19 mouse cellular contexts compared by ENCODE assay signal in the genomic region with DNA sequence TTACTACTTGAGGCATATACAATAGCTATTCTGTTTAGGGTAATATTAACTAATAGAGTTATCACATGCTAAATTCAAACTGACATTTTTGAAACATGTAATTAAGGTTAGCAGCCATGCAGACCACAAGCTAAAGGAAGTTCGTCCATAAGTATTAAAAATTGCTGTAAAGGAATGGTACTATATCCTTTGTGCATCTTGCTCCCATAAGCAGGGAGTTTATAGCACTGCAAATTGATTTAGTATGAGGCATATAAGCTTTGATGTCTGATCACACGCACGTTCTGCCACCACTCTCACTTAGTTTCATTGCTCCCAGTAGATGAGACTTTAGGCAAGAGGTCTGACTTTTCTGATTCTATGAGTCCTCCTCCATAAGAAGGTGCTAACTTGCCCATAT.
"Had no signal": no experiment of that assay in that cellular context is flagged by ENCODE, and none has a peak within 500 bp of the region (broad histone marks: within the 10 kb centered on the region; RNA-seq: fewer than 3 reads in every experiment).

No protein-coding gene starts in this region.

- H3K4me2 ChIP-seq: lung, embryonic 15.5 days; midbrain, embryonic 13.5 days; midbrain, embryonic 15.5 days; neural tube, embryonic 12.5 days had no signal

- H3K27ac ChIP-seq: liver, embryonic 14.5 days; lung, embryonic 15.5 days; macrophage; midbrain, embryonic 13.5 days; midbrain, embryonic 15.5 days; neural tube, embryonic 12.5 days had no signal

- H3K4me3 ChIP-seq: lung, embryonic 15.5 days; megakaryocyte, embryonic 14.5 days; midbrain, embryonic 13.5 days; midbrain, embryonic 15.5 days; neural tube, embryonic 12.5 days had no signal

- H3K36me3 ChIP-seq: lung, embryonic 15.5 days; midbrain, embryonic 13.5 days; midbrain, embryonic 15.5 days; neural tube, embryonic 12.5 days had no signal

- ATAC-seq: lung, postnatal 0 days; midbrain, embryonic 13.5 days; midbrain, embryonic 15.5 days had no signal

- H3K27me3 ChIP-seq: lung, embryonic 15.5 days; megakaryocyte, embryonic 14.5 days; midbrain, embryonic 13.5 days; midbrain, embryonic 15.5 days; neural tube, embryonic 12.5 days had no signal

- H3K4me1 ChIP-seq: megakaryocyte, embryonic 14.5 days; midbrain, embryonic 13.5 days; midbrain, embryonic 15.5 days; neural tube, embryonic 12.5 days had no signal

- DNase-seq: lung, adult 18-20 months; lung, postnatal 14 days; lung, postnatal 36 days; retina, postnatal 1 day; right cerebral cortex, adult 18-20 months; right cerebral cortex, postnatal 25 days; right cerebral cortex, postnatal 4 days; spleen, adult 18-20 months; thymus, adult 18-20 months; thymus, postnatal 14 days; thymus, postnatal 36 days had no signal

- H3K9ac ChIP-seq: liver, embryonic 14.5 days; lung, embryonic 15.5 days; midbrain, embryonic 13.5 days; midbrain, embryonic 15.5 days; neural tube, embryonic 12.5 days had no signal

- H3K9me3 ChIP-seq: lung, embryonic 15.5 days; megakaryocyte, embryonic 14.5 days; midbrain, embryonic 13.5 days; midbrain, embryonic 15.5 days; neural tube, embryonic 12.5 days had no signal
